Mouse (Mus musculus) hindbrain, embryonic 11.5 days (tissue): Measurements from ENCODE around the gene Pex3. TPM values are rescaled to one million over a fixed set of nuclear protein-coding genes. Genes with fewer than 3 reads are reported as not detected.
A peak's percentile ranks its signal among the peaks of the same experiment; 100 is the strongest.
"Not testable (repeated sequence)": the region's sequence is repeated elsewhere in the genome, so short reads cannot be mapped to it uniquely, and the experiment has no call there.

ENCODE experiments used
- ATAC-seq: fragments of 200-750 bp; cut with Nextera tagmentation; 2 replicates; pipeline ENCODE4 v1.8.0; 2017; ENCODE audit warnings: mild to moderate bottlenecking, moderate TSS enrichment, moderate library complexity; ENCODE audit not compliant: low FRiP score
- DNase-seq: peaks from one replicate; pipeline ENCODE4 v3.0.0-alpha.2; 2015; ENCODE audit warnings: low spot score
- H3K27ac ChIP-seq: fragments of 300-500 bp; sonication (generic); 2 replicates; pipeline ENCODE4 v1.5.1; 2014; ENCODE audit warnings: mild to moderate bottlenecking, low read depth, low read length
- H3K27me3 ChIP-seq: fragments of 300-500 bp; sonication (generic); 2 replicates; pipeline ENCODE4 v1.6.1; 2014; ENCODE audit warnings: mild to moderate bottlenecking, low read length, moderate library complexity, mixed read lengths; ENCODE audit not compliant: control insufficient read depth, insufficient read depth
- H3K36me3 ChIP-seq: fragments of 300-500 bp; sonication (generic); 2 replicates; pipeline ENCODE4 v1.6.1; 2014; ENCODE audit warnings: mild to moderate bottlenecking, low read length, moderate library complexity, mixed read lengths; ENCODE audit not compliant: control insufficient read depth, insufficient read depth
- H3K4me1 ChIP-seq: fragments of 300-500 bp; sonication (generic); replicated peaks from 2 replicates; pipeline ENCODE4 v1.6.1; 2014; ENCODE audit warnings: low read length, mixed read lengths; ENCODE audit not compliant: control insufficient read depth, insufficient read depth
- H3K4me2 ChIP-seq: fragments of 300-500 bp; sonication (generic); replicated peaks from 2 replicates; pipeline ENCODE4 v1.6.1; 2014; ENCODE audit warnings: mild to moderate bottlenecking, low read depth, low read length
- H3K4me3 ChIP-seq: fragments of 300-500 bp; sonication (generic); 2 replicates; pipeline ENCODE4 v1.5.1; 2014; ENCODE audit warnings: low read depth, low read length
- H3K9ac ChIP-seq: fragments of 300-500 bp; sonication (generic); 2 replicates; pipeline ENCODE4 v1.6.1; 2014; ENCODE audit warnings: low read depth, low read length
- H3K9me3 ChIP-seq: fragments of 300-500 bp; sonication (generic); 2 replicates; pipeline ENCODE4 v1.6.1; 2016; ENCODE audit warnings: low read length; ENCODE audit not compliant: control insufficient read depth
- WGBS: fragments of 180-500 bp; shearing (Covaris S2); extraction: QIAGEN DNeasy Blood & Tissue Kit; methylation state at CpG from one replicate; pipeline ENCODE4 v1.1.7; 2014; 5-methylcytosine and 5-hydroxymethylcytosine counted together
- polyA plus RNA-seq: library from polyadenylated mRNA; unstranded; fragments of >200 nt; fragmentation: Nextera tagmentation; extraction: Ambion mirVana; gene quantifications from 2 replicates; pipeline ENCODE4 v1.2.1, GENCODE M21; 2014

The Pex3 gene
- polyA plus RNA-seq, 1 experiment from 2014 or later, result 24.4 TPM

- H3K4me1 ChIP-seq, DNase-seq, H3K36me3 ChIP-seq, H3K27me3 ChIP-seq, H3K27ac ChIP-seq, H3K9me3 ChIP-seq: not testable (repeated sequence)
- peak overlapping the region; percentile 78 for H3K4me2 ChIP-seq
- H3K9ac ChIP-seq, result peak overlapping the region; percentile 65; the same call in 1 of the 2 replicates
- ATAC-seq, result peak; percentile 23; the same call in 1 of the 2 replicates
- 55% methylated on average over 4 of the region's 4 CpGs for WGBS
- H3K4me3 ChIP-seq, result peak overlapping the region; percentile 57
Measured at GRCm38 (mm10) chr10:13501533-13501932, 51.4 kb downstream of the Pex3 start.

- H3K9me3 ChIP-seq, result no peaks in the 10 kb centered on the region
- under 1% methylated on average over 30 of the region's 30 CpGs for WGBS
- H3K27ac ChIP-seq, result no peak overlapping the region
- ATAC-seq (peak; percentile 88), DNase-seq (peak; percentile 89)
- no peaks in the 10 kb centered on the region for H3K27me3 ChIP-seq
- H3K4me3 ChIP-seq, result peak overlapping the region; percentile 57
- H3K36me3 ChIP-seq, result no peaks in the 10 kb centered on the region
- H3K4me2 ChIP-seq, result peak overlapping the region; percentile 78
- peaks cover 3% of the 10 kb centered on the region; the same call in 1 of the 2 replicates for H3K4me1 ChIP-seq
- peak overlapping the region; percentile 65 for H3K9ac ChIP-seq
Measured at GRCm38 (mm10) chr10:13500938-13501496, 51.9 kb downstream of the Pex3 start.

DNA sequence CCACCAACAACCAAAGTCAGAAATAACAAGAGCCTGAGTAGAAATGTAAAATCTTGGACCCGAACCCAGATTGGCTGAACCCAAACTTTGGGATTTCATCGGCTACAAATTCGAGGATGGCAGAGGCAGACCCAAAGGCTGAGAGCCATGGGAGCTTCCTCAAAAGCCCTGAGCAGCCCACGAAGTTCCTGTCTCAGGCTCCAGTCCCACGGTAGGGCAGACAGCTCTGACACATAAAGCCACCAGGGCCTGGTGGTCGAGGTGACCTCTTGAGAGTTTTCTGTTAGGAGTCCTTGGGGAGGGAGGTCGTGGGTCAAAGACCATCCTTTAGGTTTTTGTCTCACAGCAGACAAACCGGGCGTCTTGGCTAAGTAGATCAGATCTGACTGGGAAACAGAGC, 52.5 kb downstream of the Pex3 start:
- no peak overlapping the region for H3K27ac ChIP-seq
- H3K4me2 ChIP-seq, result peak overlapping the region; percentile 78
- no peaks in the 10 kb centered on the region for H3K36me3 ChIP-seq
- H3K9ac ChIP-seq, result no peak overlapping the region; the same call in 1 of the 2 replicates
- H3K4me1 ChIP-seq, result peaks cover 3% of the 10 kb centered on the region; the same call in 1 of the 2 replicates
- WGBS, result 53% methylated on average over 9 of the region's 9 CpGs
- peak overlapping the region; percentile 57; the same call in 1 of the 2 replicates for H3K4me3 ChIP-seq
- no peak for DNase-seq
- H3K9me3 ChIP-seq, result no peaks in the 10 kb centered on the region
- no peaks in the 10 kb centered on the region for H3K27me3 ChIP-seq
- peak; percentile 20; the same call in 1 of the 2 replicates for ATAC-seq

DNA sequence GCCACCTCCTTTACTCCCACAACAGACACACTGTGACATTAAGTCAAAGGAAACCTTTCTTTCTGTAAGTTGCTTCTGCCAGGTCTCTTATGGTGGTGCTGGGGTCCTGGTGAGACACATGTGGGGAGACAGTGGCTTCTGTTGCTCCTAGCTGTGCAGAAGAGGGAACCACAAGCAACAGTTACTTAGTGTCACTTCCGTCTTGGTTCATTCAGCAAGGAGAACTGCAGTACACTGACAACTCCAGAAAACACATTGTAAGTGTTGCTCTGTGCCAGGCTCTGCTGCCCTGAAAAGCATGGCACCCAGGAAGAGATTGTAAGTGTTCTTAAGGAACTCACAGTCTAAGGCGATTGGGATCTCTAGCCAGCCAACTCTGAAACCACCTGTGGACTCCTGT, 53.6 kb downstream of the Pex3 start, which contains the start of gene Fuca2:
Gene Fuca2 (plus strand): TSS at position 210 of the 400 bp plus-strand sequence.
- ATAC-seq, result no peak
- Histone ChIP-seq H3K36me3 (no peaks in the 10 kb centered on the region), H3K4me3 (no peak within 1 kb of the TSS), H3K27me3 (no peaks in the 10 kb centered on the region), H3K9me3 (no peaks in the 10 kb centered on the region), H3K4me2 (no peak within 1 kb of the TSS), H3K4me1 (peaks cover 3% of the 10 kb centered on the region; the same call in 1 of the 2 replicates), H3K9ac (no peak within 1 kb of the TSS), H3K27ac (no peak within 1 kb of the TSS)
- DNase-seq, result no peak
- WGBS, result 80% methylated on average over 2 of the region's 2 CpGs

DNA sequence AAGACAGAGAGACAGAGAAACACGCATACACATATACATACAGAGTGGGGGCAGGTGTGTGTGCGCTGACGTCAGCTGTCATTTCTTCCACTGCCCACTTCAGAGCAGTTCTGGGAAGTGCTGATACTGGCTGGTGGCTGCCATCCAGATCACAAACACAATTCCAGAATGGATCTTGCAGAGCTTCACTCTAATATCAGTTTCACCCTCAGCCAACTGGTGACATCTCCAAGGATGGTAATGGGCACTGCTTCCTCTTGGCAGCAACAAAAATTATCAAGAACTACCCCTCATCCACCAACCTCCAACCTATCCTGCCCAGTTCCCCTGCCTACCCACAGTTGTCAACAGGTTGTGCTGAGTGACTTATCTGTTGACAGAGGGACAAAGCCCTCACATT, 56.6 kb downstream of the Pex3 start:
- WGBS, result 90% methylated on average over 3 of the region's 3 CpGs
- H3K27me3 ChIP-seq, result no peaks in the 10 kb centered on the region
- no peak overlapping the region for H3K9ac ChIP-seq
- H3K36me3 ChIP-seq, result no peaks in the 10 kb centered on the region
- DNase-seq, result no peak
- H3K4me2 ChIP-seq, result no peak overlapping the region
- no peak overlapping the region for H3K4me3 ChIP-seq
- H3K27ac ChIP-seq, result no peak overlapping the region
- no peak for ATAC-seq
- no peaks in the 10 kb centered on the region for H3K9me3 ChIP-seq
- peaks cover 3% of the 10 kb centered on the region; the same call in 1 of the 2 replicates for H3K4me1 ChIP-seq

GRCm38 (mm10) chr10:13493978-13494686, 58.8 kb downstream of the Pex3 start:
- Histone ChIP-seq H3K27me3 (no peaks in the 10 kb centered on the region), H3K27ac (no peak overlapping the region), H3K4me2 (no peak overlapping the region), H3K4me3 (no peak overlapping the region), H3K9ac (no peak overlapping the region), H3K9me3 (no peaks in the 10 kb centered on the region), H3K36me3 (no peaks in the 10 kb centered on the region), H3K4me1 (no peaks in the 10 kb centered on the region)
- ATAC-seq (no peak), DNase-seq (no peak)
- WGBS, result 92% methylated on average over 9 of the region's 9 CpGs

- Histone ChIP-seq H3K4me1 (no peaks in the 10 kb centered on the region), H3K9ac (no peak overlapping the region), H3K27me3 (no peaks in the 10 kb centered on the region), H3K36me3 (no peaks in the 10 kb centered on the region), H3K4me2 (no peak overlapping the region), H3K9me3 (no peaks in the 10 kb centered on the region), H3K4me3 (no peak overlapping the region), H3K27ac (no peak overlapping the region)
- DNase-seq (no peak), ATAC-seq (no peak)
- WGBS, result 79% methylated on average over 6 of the region's 6 CpGs
Measured at GRCm38 (mm10) chr10:13489671-13490070, 63.3 kb downstream of the Pex3 start.

DNA sequence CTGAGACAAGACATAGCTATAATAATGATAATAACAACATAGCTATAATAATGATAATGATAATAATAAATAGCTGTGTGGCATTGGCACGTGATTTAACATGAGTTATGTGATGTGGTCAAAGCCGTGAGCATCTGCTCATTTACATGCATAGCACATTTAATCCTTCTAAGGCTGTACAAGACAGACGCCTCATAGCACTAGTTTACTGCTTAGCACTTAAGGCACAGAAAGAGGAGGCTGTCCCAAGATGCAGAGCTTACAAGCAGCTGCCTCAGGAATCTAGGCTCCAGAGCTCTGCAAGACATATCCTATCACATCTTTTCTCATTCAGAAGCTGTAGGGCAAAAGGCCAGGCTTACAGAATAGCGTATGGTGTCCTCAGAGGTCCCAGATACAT, 67.0 kb downstream of the Pex3 start:
- ATAC-seq, result no peak
- Histone ChIP-seq H3K27ac (no peak overlapping the region), H3K9me3 (no peaks in the 10 kb centered on the region), H3K27me3 (no peaks in the 10 kb centered on the region), H3K4me3 (no peak overlapping the region), H3K36me3 (no peaks in the 10 kb centered on the region), H3K4me1 (no peaks in the 10 kb centered on the region), H3K9ac (no peak overlapping the region), H3K4me2 (no peak overlapping the region)
- no peak for DNase-seq
- 84% methylated on average over 4 of the region's 4 CpGs for whole genome bisulfite sequencing

DNA sequence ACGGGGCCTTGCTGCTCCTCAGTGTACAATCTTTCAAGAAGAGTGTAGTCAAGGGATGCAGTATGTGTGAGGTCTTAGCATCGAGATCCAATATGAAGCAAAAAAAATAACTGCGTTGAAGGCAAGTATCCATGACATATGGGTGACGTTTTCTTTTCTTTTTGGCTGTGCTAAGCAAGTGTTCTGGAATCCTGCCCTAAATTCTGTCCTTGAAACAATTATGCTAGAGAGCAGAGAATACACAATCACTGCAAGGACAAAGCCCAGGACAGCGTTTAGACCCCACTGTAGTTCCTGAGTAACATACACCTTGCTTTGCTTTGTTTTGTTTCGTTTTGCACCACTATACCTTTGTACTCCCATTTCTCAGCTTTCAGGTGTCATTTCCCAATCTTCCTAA, 73.6 kb downstream of the Pex3 start:
- no peaks in the 10 kb centered on the region for H3K4me1 ChIP-seq
- H3K27ac ChIP-seq, result no peak overlapping the region
- no peaks in the 10 kb centered on the region for H3K36me3 ChIP-seq
- DNase-seq (no peak), ATAC-seq (no peak)
- no peak overlapping the region for H3K4me2 ChIP-seq
- peaks cover 13% of the 10 kb centered on the region for H3K27me3 ChIP-seq
- no peaks in the 10 kb centered on the region for H3K9me3 ChIP-seq
- no peak overlapping the region for H3K4me3 ChIP-seq
- WGBS, result 89% methylated on average over 6 of the region's 6 CpGs
- no peak overlapping the region for H3K9ac ChIP-seq
